Mouse (Mus musculus): Measurements from ENCODE around the gene Dio3.

GRCm38 (mm10) chr12:110235908-110236307 is 43.0 kb upstream of the Dio3 start:
- no peak for TF ChIP-seq CTCF (IDR thresholded peaks at IDR 0.05; ENCODE audit: low read depth)
- TF ChIP-seq EP300 (IDR thresholded peaks at IDR 0.05; ENCODE audit: low read depth): no peak

Measured in liver, embryonic 14.5 days (tissue).